Mouse (Mus musculus) E14TG2a.4 (cell line): ENCODE results near the gene Osbpl7.

Source experiments
- CTCF ChIP-seq: conservative IDR thresholded peaks from 2 replicates; pipeline ENCODE4 v1.5.1; 2014; ENCODE audit warnings: low read length
- NANOG ChIP-seq: IDR thresholded peaks from 2 replicates; pipeline ENCODE4 v1.6.1; 2014; ENCODE audit warnings: borderline replicate concordance, low read length, mixed read lengths
- POU5F1 ChIP-seq: IDR thresholded peaks from 2 replicates; pipeline ENCODE4 v1.6.1; 2014; ENCODE audit warnings: low read length, borderline replicate concordance

- TF ChIP-seq CTCF (no peak), POU5F1 (no peak), NANOG (no peak)
Measured at GRCm38 (mm10) chr11:97031977-97032376, 18.5 kb upstream of the Osbpl7 start.
